Mouse (Mus musculus) heart, postnatal 0 days (tissue): ENCODE measurements around the gene Gnb4.

Source experiments
- CTCF ChIP-seq: IDR thresholded peaks from 2 replicates; pipeline ENCODE4 v1.5.1; 2016; ENCODE audit warnings: antibody characterized with exemption, control low read depth, low read depth
- EP300 ChIP-seq: IDR thresholded peaks from 2 replicates; pipeline ENCODE4 v1.6.1; 2016; ENCODE audit warnings: antibody characterized with exemption, low read depth

- TF ChIP-seq CTCF (no peak), EP300 (no peak)
Measured at GRCm38 (mm10) chr3:32538091-32538490, 78.3 kb downstream of the Gnb4 start.
